Mouse (Mus musculus) limb, embryonic 11.5 days (tissue): ENCODE measurements around the gene Mphosph8. TPM values are rescaled to one million over a fixed set of nuclear protein-coding genes. Genes with fewer than 3 reads are reported as not detected.
A peak's percentile ranks its signal among the peaks of the same experiment; 100 is the strongest.

Experiments
- ATAC-seq: fragments of 200-750 bp; cut with Nextera tagmentation; 2 replicates; pipeline ENCODE4 v1.8.0; 2017; ENCODE audit warnings: low read depth; ENCODE audit not compliant: insufficient number of reproducible peaks, low FRiP score, low TSS enrichment
- DNase-seq: peaks from one replicate; pipeline ENCODE4 v3.0.0-alpha.2; 2015; ENCODE audit warnings: low spot score
- H3K27ac ChIP-seq: fragments of 300-500 bp; sonication (generic); replicated peaks from 2 replicates; pipeline ENCODE4 v1.5.1; 2014; ENCODE audit warnings: low read depth, mild to moderate bottlenecking, low read length
- H3K27me3 ChIP-seq: fragments of 300-500 bp; sonication (generic); 2 replicates; pipeline ENCODE4 v1.6.1; 2014; ENCODE audit warnings: mild to moderate bottlenecking, low read length, mixed read lengths; ENCODE audit not compliant: control insufficient read depth, insufficient read depth
- H3K36me3 ChIP-seq: fragments of 300-500 bp; sonication (generic); 2 replicates; pipeline ENCODE4 v1.6.1; 2014; ENCODE audit warnings: mild to moderate bottlenecking, low read length, moderate library complexity, mixed read lengths; ENCODE audit not compliant: control insufficient read depth, insufficient read depth
- H3K4me1 ChIP-seq: fragments of 300-500 bp; sonication (generic); 2 replicates; pipeline ENCODE4 v1.6.1; 2014; ENCODE audit warnings: low read length, mixed read lengths; ENCODE audit not compliant: control insufficient read depth, insufficient read depth
- H3K4me2 ChIP-seq: fragments of 300-500 bp; sonication (generic); 2 replicates; pipeline ENCODE4 v1.6.1; 2014; ENCODE audit warnings: low read depth, mild to moderate bottlenecking, moderate library complexity; ENCODE audit not compliant: severe bottlenecking
- H3K4me3 ChIP-seq: fragments of 300-500 bp; sonication (generic); 2 replicates; pipeline ENCODE4 v1.5.1; 2014; ENCODE audit warnings: low read depth, low read length
- H3K9ac ChIP-seq: fragments of 300-500 bp; sonication (generic); 2 replicates; pipeline ENCODE4 v1.6.1; 2014; ENCODE audit warnings: mild to moderate bottlenecking, low read length
- H3K9me3 ChIP-seq: fragments of 300-500 bp; sonication (generic); 2 replicates; pipeline ENCODE4 v1.6.1; 2016; ENCODE audit warnings: low read length; ENCODE audit not compliant: control insufficient read depth
- WGBS: fragments of 180-500 bp; shearing (Covaris S2); extraction: QIAGEN DNeasy Blood & Tissue Kit; methylation state at CpG from one replicate; pipeline ENCODE4 v1.1.7; 2014; 5-methylcytosine and 5-hydroxymethylcytosine counted together
- polyA plus RNA-seq: library from polyadenylated mRNA; unstranded; fragments of >200 nt; fragmentation: Nextera tagmentation; extraction: Ambion mirVana; gene quantifications from 2 replicates; pipeline ENCODE4 v1.2.1, GENCODE M21; 2014

Gene Mphosph8
- polyA plus RNA-seq = 44.1 and 49.0 TPM in 2 replicates

DNA sequence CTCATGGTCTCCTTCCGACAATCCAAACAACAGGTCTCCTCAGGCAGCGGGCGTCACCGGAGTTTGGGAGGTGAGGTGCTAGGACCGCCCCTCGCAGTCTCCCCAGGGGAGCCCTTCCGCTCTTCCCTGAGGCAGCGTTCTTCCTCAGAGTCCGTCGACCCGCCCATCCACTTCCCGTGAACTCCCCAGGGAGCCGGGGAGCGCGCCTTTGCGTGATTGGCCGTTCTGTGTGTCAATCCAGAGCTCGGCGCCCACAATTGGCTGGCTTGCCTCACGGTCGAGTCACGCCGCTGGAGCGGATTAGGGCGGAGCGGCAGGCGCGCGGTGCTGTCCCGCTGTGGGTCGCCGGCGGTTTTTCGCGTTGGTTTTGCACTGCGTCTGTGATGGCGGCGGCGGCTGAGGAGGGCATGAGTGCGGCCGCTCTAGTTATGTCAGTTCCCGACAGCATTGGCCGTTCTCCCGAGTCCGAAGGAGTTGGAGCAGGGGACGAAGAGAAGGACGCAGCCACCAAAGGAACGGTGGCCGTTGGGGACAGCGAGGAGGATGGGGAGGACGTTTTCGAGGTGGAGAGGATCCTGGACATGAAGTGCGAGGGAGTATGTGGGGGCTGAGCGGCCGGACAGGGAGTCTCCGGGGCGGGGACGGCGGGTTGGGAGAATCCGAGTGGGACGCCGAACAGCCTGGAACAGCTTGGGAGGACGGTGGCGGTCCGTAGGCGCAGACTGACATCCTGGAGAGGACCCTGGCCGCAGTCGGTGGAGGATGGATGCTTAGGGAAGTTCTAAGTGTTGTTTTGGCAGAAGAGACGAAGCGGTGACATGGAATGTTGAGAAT lies at the start of gene Mphosph8:
Mphosph8 (plus strand) TSS at position 280 of the 834 bp plus-strand sequence.
- H3K4me2 ChIP-seq = peak within 1 kb of the TSS; percentile 73
- WGBS = under 1% methylated on average over 70 of the region's 70 CpGs
- ATAC-seq = peak; percentile 99
- no peaks in the 10 kb centered on the region; the same call in 1 of the 2 replicates for H3K36me3 ChIP-seq
- H3K4me3 ChIP-seq = peak within 1 kb of the TSS; percentile 85
- peak; percentile 100 for DNase-seq
- peaks cover 6% of the 10 kb centered on the region for H3K4me1 ChIP-seq
- no peaks in the 10 kb centered on the region for H3K27me3 ChIP-seq
- H3K9ac ChIP-seq = peak within 1 kb of the TSS; percentile 80
- H3K27ac ChIP-seq = peak within 1 kb of the TSS; percentile 31; the same call in 1 of the 2 replicates
- H3K9me3 ChIP-seq = no peaks in the 10 kb centered on the region

DNA sequence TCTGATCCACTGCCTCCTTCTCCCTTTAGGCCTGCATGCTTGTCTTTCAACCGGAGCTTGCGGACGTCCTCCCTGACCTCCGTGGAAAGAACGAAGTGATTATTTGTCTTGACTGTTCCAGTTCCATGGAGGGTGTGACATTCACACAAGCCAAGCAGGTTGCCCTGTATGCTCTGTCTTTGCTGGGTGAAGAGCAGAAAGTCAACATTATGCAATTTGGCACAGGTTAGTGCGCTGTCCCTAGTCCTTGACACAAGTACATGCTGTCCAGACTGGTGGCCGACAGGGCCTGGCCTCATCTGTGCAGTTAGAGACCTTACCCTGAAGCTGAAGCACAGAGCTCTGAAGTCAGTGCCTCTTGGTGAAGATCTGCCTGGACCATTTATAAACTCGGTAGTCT lies 47.6 kb upstream of the Mphosph8 start:
- Histone ChIP-seq H3K9ac (no peak overlapping the region), H3K27ac (no peak overlapping the region), H3K4me1 (no peaks in the 10 kb centered on the region), H3K4me2 (no peak overlapping the region), H3K4me3 (no peak overlapping the region), H3K27me3 (no peaks in the 10 kb centered on the region), H3K36me3 (no peaks in the 10 kb centered on the region; the same call in 1 of the 2 replicates), H3K9me3 (no peaks in the 10 kb centered on the region)
- ATAC-seq (no peak), DNase-seq (no peak)
- 89% methylated on average over 8 of the region's 8 CpGs for WGBS

GRCm38 (mm10) chr14:56626202-56626601 lies 41.8 kb upstream of the Mphosph8 start:
- no peaks in the 10 kb centered on the region for H3K36me3 ChIP-seq
- 93% methylated on average over 4 of the region's 4 CpGs for WGBS
- ATAC-seq = no peak

DNA sequence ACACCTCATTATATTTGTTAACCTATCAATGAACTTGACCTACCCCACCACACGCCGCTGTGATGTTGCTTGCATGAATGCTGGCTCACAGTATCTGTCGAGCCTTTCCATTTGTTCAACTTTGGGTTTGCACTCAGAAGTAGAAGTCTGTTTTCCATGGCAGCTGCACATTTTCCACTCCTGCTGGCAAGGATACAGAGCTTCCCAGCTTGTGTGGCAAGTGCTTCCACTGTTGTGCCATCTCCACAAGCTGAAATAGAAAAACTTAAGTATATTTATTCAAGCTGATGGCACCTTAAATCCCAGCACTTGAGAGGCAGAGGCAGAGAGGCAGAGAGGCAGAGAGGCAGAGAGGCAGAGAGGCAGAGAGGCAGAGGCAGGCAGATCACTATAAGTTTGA lies 39.7 kb upstream of the Mphosph8 start:
- 94% methylated on average over 3 of the region's 3 CpGs for WGBS
- H3K4me2 ChIP-seq = no peak overlapping the region
- H3K27ac ChIP-seq = no peak overlapping the region
- H3K4me3 ChIP-seq = no peak overlapping the region
- H3K36me3 ChIP-seq = no peaks in the 10 kb centered on the region
- no peaks in the 10 kb centered on the region for H3K27me3 ChIP-seq
- H3K4me1 ChIP-seq = no peaks in the 10 kb centered on the region
- DNase-seq = no peak
- ATAC-seq = no peak
- H3K9me3 ChIP-seq = no peaks in the 10 kb centered on the region
- H3K9ac ChIP-seq = no peak overlapping the region

More at GRCm38 (mm10) chr14:56626202-56626601, 41.8 kb upstream of the Mphosph8 start:
- H3K4me3 ChIP-seq = no peak overlapping the region
- no peak overlapping the region for H3K4me2 ChIP-seq
- H3K4me1 ChIP-seq = no peaks in the 10 kb centered on the region
- no peak overlapping the region for H3K9ac ChIP-seq
- no peak for DNase-seq
- H3K27me3 ChIP-seq = no peaks in the 10 kb centered on the region
- no peaks in the 10 kb centered on the region for H3K9me3 ChIP-seq
- H3K27ac ChIP-seq = no peak overlapping the region

DNA sequence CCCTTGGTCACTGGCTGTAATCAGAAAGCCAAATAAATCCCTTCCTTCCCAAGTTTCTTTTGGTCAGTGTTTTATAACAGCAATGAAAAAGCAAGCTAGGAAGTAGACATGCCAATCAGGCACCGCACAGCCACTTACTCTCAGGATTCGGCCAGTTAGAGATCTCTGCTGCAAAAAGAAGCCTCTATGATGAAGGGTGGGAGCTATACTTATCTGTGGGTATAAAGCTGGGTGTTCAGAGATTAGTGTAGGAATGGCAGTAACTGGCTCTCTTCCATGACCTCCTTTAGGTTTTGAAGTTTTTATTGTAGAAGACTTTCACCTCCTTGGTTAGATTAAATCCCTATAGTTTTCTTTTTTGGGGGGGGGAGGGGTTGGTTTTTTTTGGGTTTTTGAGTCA lies 36.9 kb upstream of the Mphosph8 start:
- Histone ChIP-seq H3K4me1 (no peaks in the 10 kb centered on the region), H3K36me3 (no peaks in the 10 kb centered on the region), H3K4me3 (no peak overlapping the region), H3K9me3 (no peaks in the 10 kb centered on the region), H3K9ac (no peak overlapping the region), H3K4me2 (no peak overlapping the region), H3K27ac (no peak overlapping the region), H3K27me3 (no peaks in the 10 kb centered on the region)
- ATAC-seq (no peak), DNase-seq (no peak)
- WGBS = 88% methylated on average over 2 of the region's 2 CpGs

DNA sequence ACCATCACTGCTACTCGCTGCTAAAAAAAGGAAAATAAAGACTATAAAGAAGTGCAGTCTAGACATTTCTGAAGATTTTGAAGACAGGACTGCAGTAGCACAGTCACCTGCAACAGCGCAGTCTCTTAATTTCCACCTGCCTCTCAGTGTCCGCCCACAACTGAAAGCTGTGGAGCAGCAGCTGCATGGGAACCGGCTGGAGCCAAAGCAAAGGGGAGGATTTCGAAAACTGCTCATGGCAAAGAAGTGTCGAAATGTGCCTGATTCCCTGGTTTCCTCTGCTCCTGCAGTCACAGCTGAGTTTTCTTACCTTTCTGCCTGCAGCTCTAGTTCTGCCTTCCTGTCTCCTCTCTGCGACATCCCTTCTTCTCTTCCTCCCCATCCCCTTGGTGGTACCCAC lies 20.8 kb upstream of the Mphosph8 start:
- H3K27me3 ChIP-seq = no peaks in the 10 kb centered on the region
- H3K4me1 ChIP-seq = no peaks in the 10 kb centered on the region
- H3K4me3 ChIP-seq = no peak overlapping the region
- no peak overlapping the region for H3K4me2 ChIP-seq
- no peak overlapping the region for H3K27ac ChIP-seq
- H3K36me3 ChIP-seq = no peaks in the 10 kb centered on the region
- DNase-seq (no peak), ATAC-seq (no peak)
- 57% methylated on average over 7 of the region's 7 CpGs for WGBS
- H3K9ac ChIP-seq = no peak overlapping the region
- no peaks in the 10 kb centered on the region for H3K9me3 ChIP-seq

DNA sequence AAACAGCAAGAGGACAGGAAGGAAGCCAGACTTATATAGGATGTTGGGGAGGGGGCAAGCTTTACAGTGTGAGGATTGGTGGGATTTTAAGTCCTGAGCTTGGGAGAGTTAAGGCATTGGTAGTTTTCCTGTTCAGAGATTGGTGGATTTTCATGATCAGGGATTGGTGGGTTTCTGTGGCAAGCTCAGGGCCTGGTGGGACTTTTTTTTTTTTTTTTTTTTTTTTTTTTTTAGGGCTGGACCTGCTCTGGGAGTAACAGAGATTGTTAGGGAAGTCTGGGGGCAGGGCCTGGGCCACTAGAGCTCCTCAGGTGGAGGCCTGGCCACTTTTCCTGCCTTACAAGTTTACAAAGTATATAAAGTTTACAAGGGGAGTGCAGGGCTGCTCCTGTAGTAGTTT lies 18.6 kb upstream of the Mphosph8 start:
- Histone ChIP-seq H3K4me2 (no peak overlapping the region), H3K27ac (no peak overlapping the region), H3K36me3 (no peaks in the 10 kb centered on the region), H3K4me3 (no peak overlapping the region), H3K9me3 (no peaks in the 10 kb centered on the region), H3K9ac (no peak overlapping the region), H3K27me3 (no peaks in the 10 kb centered on the region), H3K4me1 (no peaks in the 10 kb centered on the region)
- DNase-seq = no peak
- no peak for ATAC-seq

GRCm38 (mm10) chr14:56665651-56666050 lies 2.4 kb upstream of the Mphosph8 start:
- ATAC-seq = no peak
- no peak overlapping the region for H3K9ac ChIP-seq
- WGBS = 63% methylated on average over 5 of the region's 5 CpGs

More at GRCm38 (mm10) chr14:56665651-56666050, 2.4 kb upstream of the Mphosph8 start:
- H3K27ac ChIP-seq = no peak overlapping the region
- H3K4me2 ChIP-seq = no peak overlapping the region
- no peak overlapping the region for H3K4me3 ChIP-seq
- H3K4me1 ChIP-seq = peaks cover 6% of the 10 kb centered on the region
- DNase-seq = no peak
- H3K27me3 ChIP-seq = no peaks in the 10 kb centered on the region
- H3K36me3 ChIP-seq = no peaks in the 10 kb centered on the region
- no peaks in the 10 kb centered on the region for H3K9me3 ChIP-seq
